Mouse (Mus musculus) E14TG2a.4 (cell line): ENCODE measurements around the gene Slc1a3.
A peak's percentile ranks its signal among the peaks of the same experiment; 100 is the strongest.

ENCODE experiments used
- CTCF ChIP-seq: conservative IDR thresholded peaks from 2 replicates; pipeline ENCODE4 v1.5.1; 2014; ENCODE audit warnings: low read length
- NANOG ChIP-seq: IDR thresholded peaks from 2 replicates; pipeline ENCODE4 v1.6.1; 2014; ENCODE audit warnings: borderline replicate concordance, low read length, mixed read lengths
- POU5F1 ChIP-seq: IDR thresholded peaks from 2 replicates; pipeline ENCODE4 v1.6.1; 2014; ENCODE audit warnings: low read length, borderline replicate concordance

DNA sequence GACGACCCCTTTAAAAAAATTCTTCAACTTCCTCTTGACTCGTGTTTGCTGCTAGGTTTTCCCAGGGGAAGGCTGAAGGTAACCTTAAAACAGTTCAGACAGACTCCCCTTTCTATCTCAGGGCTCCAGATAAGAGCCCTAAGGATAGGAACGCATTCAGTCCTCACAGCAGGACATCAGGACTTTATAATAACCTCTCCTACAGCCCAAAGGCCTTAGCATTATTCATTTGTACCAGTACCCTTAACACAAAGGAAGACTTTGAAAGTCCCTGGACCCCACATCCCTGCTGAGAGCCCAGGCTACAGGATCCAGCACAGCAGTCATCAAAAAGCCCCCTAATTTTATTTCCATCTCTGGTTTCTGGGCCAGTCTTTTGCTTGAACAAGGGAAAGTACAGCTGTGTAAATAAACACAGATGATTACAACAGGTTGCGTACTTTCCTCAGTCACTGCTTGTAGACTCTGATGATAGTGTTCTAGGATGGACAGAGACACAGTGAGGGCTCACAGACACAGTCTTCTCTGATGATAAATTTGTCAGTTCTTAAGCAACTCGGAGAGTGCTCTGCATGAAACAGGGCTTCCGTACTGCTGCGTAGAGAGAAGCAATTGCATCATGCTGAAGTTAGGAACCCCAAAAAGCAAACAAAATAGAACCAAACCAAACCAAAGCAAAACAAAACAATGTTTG, 23.3 kb upstream of the Slc1a3 start:
- no peak for TF ChIP-seq CTCF
- peak; percentile 69 for TF ChIP-seq NANOG
- no peak for TF ChIP-seq POU5F1
